Mouse (Mus musculus) bone marrow macrophage, adult 2 months (primary cell): ENCODE measurements around the gene Mpp6.

ENCODE experiments used
- CTCF ChIP-seq: IDR thresholded peaks from 2 replicates; pipeline ENCODE4 v1.5.1; 2012; ENCODE audit warnings: low read depth, mild to moderate bottlenecking, low read length, moderate library complexity
- POLR2A ChIP-seq: IDR thresholded peaks from 2 replicates; pipeline ENCODE4 v1.6.1; 2012; ENCODE audit warnings: mild to moderate bottlenecking, low read depth, low read length, borderline replicate concordance

GRCm38 (mm10) chr6:50091462-50092154 is 18.4 kb upstream of the Mpp6 start:
- no peak for TF ChIP-seq POLR2A
- no peak for TF ChIP-seq CTCF
